Mouse (Mus musculus) ES-E14 (cell line): Measurements from ENCODE around the gene Polr2b. TPM values are rescaled to one million over a fixed set of nuclear protein-coding genes. Genes with fewer than 3 reads are reported as not detected.

Source experiments
- DNase-seq: peaks from one replicate; pipeline ENCODE4 v3.0.0-alpha.2; 2013; ENCODE audit warnings: low read depth, low spot score
- H3K27ac ChIP-seq: 2 replicates; pipeline ENCODE4 v1.5.1; 2012; ENCODE audit warnings: low read depth, mild to moderate bottlenecking, low read length, moderate library complexity, mixed read lengths; ENCODE audit not compliant: poor library complexity, insufficient read depth, severe bottlenecking
- H3K36me3 ChIP-seq: 2 replicates; pipeline ENCODE4 v1.6.1; 2012; ENCODE audit warnings: mild to moderate bottlenecking, low read length, moderate library complexity, mixed read lengths; ENCODE audit not compliant: control insufficient read depth, poor library complexity, insufficient read depth, severe bottlenecking
- H3K4me1 ChIP-seq, 2 experiments: fragments of 150-350 bp in 1 of 2; sonication (generic) in 1 of 2; 2 replicates each; pipeline ENCODE4 v1.6.1; 2012; ENCODE audit warnings: low read length in 2 of 2, mild to moderate bottlenecking in 1 of 2, mixed read lengths in 1 of 2; ENCODE audit not compliant: control insufficient read depth in 2 of 2, insufficient read depth in 2 of 2, poor library complexity in 1 of 2
- H3K4me3 ChIP-seq, 2 experiments: fragments of 150-350 bp in 1 of 2; sonication (generic) in 1 of 2; 2 replicates each; pipeline ENCODE4 v1.5.1; 2012; ENCODE audit warnings: low read length in 2 of 2, low read depth in 1 of 2, mild to moderate bottlenecking in 1 of 2, mixed read lengths in 1 of 2; ENCODE audit not compliant: insufficient read depth in 1 of 2, poor library complexity in 1 of 2, severe bottlenecking in 1 of 2
- H3K9ac ChIP-seq: 2 replicates; pipeline ENCODE4 v1.6.1; 2012; ENCODE audit warnings: low read depth, mild to moderate bottlenecking, low read length, mixed read lengths; ENCODE audit not compliant: poor library complexity, insufficient read depth, severe bottlenecking
- H3K9me3 ChIP-seq: fragments of 150-350 bp; sonication (generic); 2 replicates; pipeline ENCODE4 v1.6.1; 2012; ENCODE audit warnings: low read depth, mild to moderate bottlenecking, low read length; ENCODE audit not compliant: control insufficient read depth, insufficient read depth
- CHD2 ChIP-seq: IDR thresholded peaks from 2 replicates; pipeline ENCODE4 v1.6.1; 2014; ENCODE audit warnings: mild to moderate bottlenecking, low read depth, low read length, inconsistent platforms
- HCFC1 ChIP-seq: IDR thresholded peaks from 2 replicates; pipeline ENCODE4 v1.6.1; 2012; ENCODE audit warnings: low read length, inconsistent platforms, borderline replicate concordance; ENCODE audit not compliant: insufficient read depth
- MAFK ChIP-seq: IDR thresholded peaks from 2 replicates; pipeline ENCODE4 v1.6.1; 2014; ENCODE audit warnings: mild to moderate bottlenecking, low read depth, low read length, inconsistent platforms; ENCODE audit not compliant: insufficient read depth
- ZC3H11A ChIP-seq: IDR thresholded peaks from 2 replicates; pipeline ENCODE4 v1.6.1; 2012; ENCODE audit warnings: low read depth, mild to moderate bottlenecking, inconsistent platforms, low read length, borderline replicate concordance
- ZNF384 ChIP-seq: IDR thresholded peaks from 2 replicates; pipeline ENCODE4 v1.6.1; 2012; ENCODE audit warnings: low read depth, low read length, inconsistent platforms
- in situ Hi-C, 2 experiments: fragments of 600-800 bp; cut with MboI; formaldehyde crosslinking; loops; one replicate each; pipeline ENCODE4 v1.15.1; 2025; ENCODE audit warnings: low sequenced_read_pairs in 2 of 2, inconsistent platforms in 1 of 2; ENCODE audit not compliant: unreplicated experiment in 2 of 2
- total RNA-seq: library from RNA; depleted of rRNA; stranded (reverse); fragments of 300-350 nt; gene quantifications from 2 replicates; pipeline ENCODE4 v1.2.3, GENCODE M21; 2012

Polr2b gene
- total RNA-seq, 1 experiment, result 184 TPM

DNA sequence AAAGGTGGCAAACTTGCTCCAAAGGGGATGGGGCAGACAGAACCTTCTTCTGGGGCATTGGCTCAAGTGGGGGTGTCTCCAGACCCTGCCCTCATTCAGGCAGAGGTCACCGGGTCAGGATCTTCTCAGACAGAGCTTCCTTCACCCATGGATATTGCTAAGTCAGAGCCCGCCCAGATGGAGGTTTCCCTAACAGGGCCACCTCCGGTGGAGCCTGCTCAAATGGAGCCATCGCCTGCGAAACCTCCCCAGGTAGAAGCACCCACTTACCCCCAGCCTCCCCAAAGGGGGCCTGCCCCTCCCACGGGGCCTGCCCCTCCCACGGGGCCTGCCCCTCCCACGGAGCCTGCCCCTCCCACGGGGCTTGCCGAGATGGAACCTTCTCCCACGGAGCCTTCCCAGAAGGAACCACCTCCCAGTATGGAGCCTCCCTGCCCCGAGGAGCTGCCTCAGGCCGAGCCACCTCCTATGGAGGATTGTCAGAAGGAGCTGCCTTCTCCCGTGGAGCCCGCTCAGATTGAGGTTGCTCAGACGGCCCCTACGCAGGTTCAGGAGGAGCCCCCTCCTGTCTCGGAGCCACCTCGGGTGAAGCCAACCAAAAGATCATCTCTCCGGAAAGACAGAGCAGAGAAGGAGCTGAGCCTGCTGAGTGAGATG, 28.3 kb upstream of the Polr2b start:
- Histone ChIP-seq H3K4me1 (peaks cover 2 to 13% of the 10 kb centered on the region in 2 experiments; a peak in 2 of 4 replicates), H3K9me3 (no peaks in the 10 kb centered on the region), H3K9ac (no peak overlapping the region), H3K4me3 (peak overlapping the region; percentile 11 to 27; a peak in 3 of 4 replicates), H3K27ac (no peak overlapping the region), H3K36me3 (peaks cover 53% of the 10 kb centered on the region)
- in situ Hi-C loops, result no loop called here
- no peak for DNase-seq
- TF ChIP-seq CHD2, result no peak
- TF ChIP-seq ZC3H11A, result no peak
- no peak for TF ChIP-seq HCFC1
- TF ChIP-seq ZNF384, result no peak
- no peak for TF ChIP-seq MAFK

DNA sequence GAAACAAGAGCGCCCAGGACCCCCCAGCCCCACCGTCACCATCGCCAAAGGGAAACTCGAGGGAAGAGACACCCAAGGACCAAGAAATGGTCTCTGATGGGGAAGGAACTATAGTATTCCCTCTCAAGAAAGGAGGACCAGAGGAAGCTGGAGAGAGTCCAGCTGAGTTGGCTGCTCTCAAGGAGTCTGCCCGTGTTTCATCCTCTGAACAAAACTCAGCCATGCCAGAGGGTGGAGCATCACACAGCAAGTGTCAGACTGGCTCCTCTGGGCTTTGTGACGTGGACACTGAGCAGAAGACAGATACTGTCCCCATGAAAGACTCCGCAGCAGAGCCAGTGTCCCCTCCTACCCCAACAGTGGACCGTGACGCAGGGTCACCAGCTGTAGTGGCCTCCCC, 27.7 kb upstream of the Polr2b start:
- H3K4me1 ChIP-seq, result peaks cover 2 to 13% of the 10 kb centered on the region in 2 experiments; a peak in 2 of 4 replicates
- DNase-seq, result no peak
- peak overlapping the region in 1 of 2 experiments; percentile 27; a peak in 1 of 4 replicates for H3K4me3 ChIP-seq
- peaks cover 51% of the 10 kb centered on the region for H3K36me3 ChIP-seq
- no peak for TF ChIP-seq CHD2
- TF ChIP-seq ZNF384, result no peak
- no peak for TF ChIP-seq ZC3H11A
- no peak for TF ChIP-seq HCFC1
- no peak for TF ChIP-seq MAFK
- in situ Hi-C loops, result no loop called here
- H3K9me3 ChIP-seq, result no peaks in the 10 kb centered on the region
- no peak overlapping the region for H3K27ac ChIP-seq
- no peak overlapping the region for H3K9ac ChIP-seq

DNA sequence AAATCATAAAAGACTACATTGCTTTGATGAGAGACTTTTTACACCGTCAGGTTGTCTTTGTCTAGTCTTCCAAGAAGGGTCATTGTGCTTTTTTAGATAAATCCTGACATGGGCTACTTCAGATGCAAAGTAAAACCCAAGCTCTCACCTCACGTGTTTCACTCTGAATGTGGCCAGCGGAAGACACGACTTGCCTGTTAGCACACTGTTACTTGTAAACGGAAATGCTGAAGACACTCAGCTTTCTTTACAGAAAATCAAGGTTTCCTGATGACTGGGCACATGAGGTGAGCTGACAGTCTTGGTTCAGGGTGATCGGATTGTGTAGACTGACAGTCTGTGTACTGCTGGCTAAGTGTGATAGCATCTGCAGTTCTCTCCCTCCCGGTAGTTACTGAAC, 24.3 kb upstream of the Polr2b start:
- Histone ChIP-seq H3K9ac (no peak overlapping the region), H3K4me3 (no peak overlapping the region), H3K36me3 (peaks cover 60% of the 10 kb centered on the region), H3K4me1 (peaks cover 0 to 13% of the 10 kb centered on the region in 2 experiments; a peak in 2 of 4 replicates), H3K27ac (no peak overlapping the region), H3K9me3 (no peaks in the 10 kb centered on the region)
- TF ChIP-seq ZNF384, result no peak
- TF ChIP-seq MAFK, result no peak
- TF ChIP-seq ZC3H11A, result no peak
- TF ChIP-seq CHD2, result no peak
- TF ChIP-seq HCFC1, result no peak
- in situ Hi-C loops, result no loop called here
- DNase-seq, result no peak

DNA sequence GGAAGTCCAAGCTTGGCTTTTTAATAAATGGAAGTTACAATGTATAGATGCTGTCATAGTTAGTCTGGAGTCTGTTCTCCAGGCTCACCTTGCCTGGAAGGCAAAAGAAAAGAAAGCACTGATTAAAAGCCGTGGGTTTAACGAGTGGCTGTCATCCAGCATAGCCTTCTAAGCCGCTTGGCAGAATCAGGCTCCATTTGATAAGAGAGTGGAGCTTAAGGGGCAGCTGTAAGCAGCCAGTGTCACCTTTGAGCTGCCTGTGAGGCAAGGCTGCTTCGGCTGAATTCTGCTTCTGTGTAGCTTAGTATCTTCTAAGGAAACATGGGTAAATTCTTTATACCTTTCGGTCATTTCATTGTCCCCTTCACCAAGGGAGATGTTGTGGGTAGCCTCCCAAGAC, 23.0 kb upstream of the Polr2b start:
- Histone ChIP-seq H3K4me1 (peaks cover 0 to 8% of the 10 kb centered on the region in 2 experiments; a peak in 2 of 4 replicates), H3K4me3 (no peak overlapping the region), H3K9ac (no peak overlapping the region), H3K36me3 (peaks cover 48% of the 10 kb centered on the region), H3K9me3 (no peaks in the 10 kb centered on the region), H3K27ac (no peak overlapping the region)
- TF ChIP-seq MAFK, result no peak
- no peak for TF ChIP-seq ZC3H11A
- no peak for TF ChIP-seq CHD2
- TF ChIP-seq ZNF384, result no peak
- TF ChIP-seq HCFC1, result no peak
- in situ Hi-C loops, result no loop called here
- DNase-seq, result no peak

DNA sequence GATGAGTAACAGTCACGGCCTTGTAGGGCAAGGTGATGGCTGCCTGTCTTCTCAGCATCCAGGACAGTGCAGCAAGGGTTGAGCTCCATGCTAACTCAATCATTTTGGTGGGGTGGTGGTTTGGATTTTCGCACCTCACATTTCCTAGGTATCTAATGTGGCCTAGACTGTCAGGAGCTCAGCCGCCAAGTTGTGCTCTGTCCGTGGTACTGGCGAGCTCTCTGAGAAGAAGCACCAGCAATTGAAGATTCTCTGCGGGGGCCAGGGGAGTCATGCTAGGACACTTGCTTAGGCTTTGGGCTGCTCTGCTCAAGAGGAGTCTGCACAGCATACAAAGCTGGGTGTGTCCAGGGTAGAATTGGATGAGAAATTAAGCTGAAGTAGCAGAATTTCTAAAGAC, 22.0 kb upstream of the Polr2b start:
- no peak for DNase-seq
- H3K9ac ChIP-seq, result no peak overlapping the region
- H3K27ac ChIP-seq, result no peak overlapping the region
- in situ Hi-C loops, result no loop called here
- H3K36me3 ChIP-seq, result peaks cover 38% of the 10 kb centered on the region
- H3K4me1 ChIP-seq, result peaks cover 0 to 2% of the 10 kb centered on the region in 2 experiments; a peak in 1 of 4 replicates
- no peak overlapping the region for H3K4me3 ChIP-seq
- TF ChIP-seq ZC3H11A (no peak), CHD2 (no peak), HCFC1 (no peak), ZNF384 (no peak)
- H3K9me3 ChIP-seq, result no peaks in the 10 kb centered on the region
